Mouse (Mus musculus) skeletal muscle tissue, adult 2 months (tissue): ENCODE results near the gene Pfdn4.

Experiments
- DNase-seq: peaks from one replicate; pipeline ENCODE4 v3.0.0-alpha.2; 2012; ENCODE audit warnings: low read depth, low spot score

Pfdn4 gene

DNA sequence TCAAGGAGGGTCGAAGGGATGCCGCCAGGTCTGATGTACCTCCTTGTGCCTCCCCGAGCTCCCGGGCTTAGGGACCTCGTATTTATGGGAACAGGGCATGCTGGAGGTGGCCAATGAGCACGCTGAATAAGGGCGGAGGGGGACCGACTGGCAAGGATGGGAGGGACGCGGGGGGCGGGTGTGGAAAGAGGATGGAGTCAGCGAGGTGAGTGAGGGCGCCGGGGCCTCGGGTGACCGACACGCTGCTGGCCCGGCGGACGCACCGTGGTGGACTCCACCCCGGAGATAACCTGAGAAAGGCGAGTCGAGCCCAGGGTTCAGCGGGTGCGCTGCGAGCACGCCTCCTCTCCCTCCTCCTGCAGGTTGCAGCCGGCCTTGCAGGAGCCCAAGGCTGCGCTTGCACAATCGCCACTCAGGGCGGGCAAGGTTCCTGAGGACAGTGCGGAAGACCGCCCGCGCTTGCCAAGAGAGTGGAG, 901 bp downstream of the Pfdn4 start, which contains the start of gene Cyp24a1:
TSS of gene Cyp24a1 (minus strand) at position 55 of the 476 bp plus-strand sequence.
- DNase-seq: peak; percentile 48

DNA sequence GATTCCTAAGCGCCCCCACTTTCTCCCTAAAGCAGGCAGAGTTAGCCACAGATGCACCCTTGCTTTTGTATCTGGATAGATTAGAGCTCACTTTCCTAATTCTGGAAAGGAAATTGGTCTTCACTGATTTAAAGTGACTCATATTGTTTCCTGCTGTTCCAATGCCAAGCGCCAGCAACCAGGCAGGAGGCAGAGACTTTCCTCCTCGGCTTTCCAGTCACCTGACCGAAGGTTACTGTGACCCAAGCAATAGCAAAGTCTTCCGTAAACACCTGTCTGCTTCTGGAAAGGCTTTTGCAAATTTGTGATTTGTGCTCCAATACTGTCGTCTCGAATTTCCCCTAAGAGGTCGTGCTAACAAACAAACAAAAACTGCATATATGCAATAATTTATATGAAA, 1.8 kb downstream of the Pfdn4 start:
- no peak for DNase-seq

DNA sequence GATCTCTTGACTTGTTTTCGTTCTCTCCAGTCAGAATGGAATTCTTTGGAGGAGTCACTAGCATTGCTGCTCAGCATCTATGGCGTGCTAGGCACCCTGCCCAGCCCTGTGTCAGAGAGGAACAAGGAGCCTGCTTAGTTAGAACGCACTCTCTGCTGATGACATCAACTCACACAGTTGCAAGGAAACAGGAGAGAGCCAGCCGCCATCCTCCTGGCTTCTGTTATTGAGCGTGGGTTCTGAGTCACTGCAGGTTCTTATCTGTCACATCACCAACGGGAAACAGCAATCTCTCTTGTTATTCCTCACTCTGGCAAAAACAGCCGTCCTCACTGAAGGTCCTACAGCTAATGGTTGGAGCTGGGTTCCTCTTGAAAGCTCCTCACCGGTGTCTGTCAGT, 7.1 kb downstream of the Pfdn4 start:
- DNase-seq: no peak

DNA sequence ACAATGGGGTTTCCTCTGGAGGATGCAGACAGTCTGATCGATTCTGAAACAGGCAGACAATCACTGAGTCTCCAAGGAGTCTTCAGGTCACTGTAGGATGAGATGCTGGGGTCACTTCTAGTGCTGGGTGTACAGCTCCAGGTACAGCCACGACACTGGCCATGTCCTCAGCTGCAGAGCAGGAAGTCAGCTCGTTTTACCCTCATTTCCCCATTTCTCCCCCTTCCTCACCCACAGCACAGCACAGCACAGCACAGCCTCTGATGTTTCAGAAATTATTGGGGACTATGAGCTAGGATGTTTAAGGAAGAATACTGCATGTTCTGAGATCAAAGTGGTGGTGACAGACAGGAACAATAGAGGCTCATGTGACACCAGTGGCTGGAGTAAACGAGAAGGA, 7.8 kb downstream of the Pfdn4 start:
- no peak for DNase-seq

DNA sequence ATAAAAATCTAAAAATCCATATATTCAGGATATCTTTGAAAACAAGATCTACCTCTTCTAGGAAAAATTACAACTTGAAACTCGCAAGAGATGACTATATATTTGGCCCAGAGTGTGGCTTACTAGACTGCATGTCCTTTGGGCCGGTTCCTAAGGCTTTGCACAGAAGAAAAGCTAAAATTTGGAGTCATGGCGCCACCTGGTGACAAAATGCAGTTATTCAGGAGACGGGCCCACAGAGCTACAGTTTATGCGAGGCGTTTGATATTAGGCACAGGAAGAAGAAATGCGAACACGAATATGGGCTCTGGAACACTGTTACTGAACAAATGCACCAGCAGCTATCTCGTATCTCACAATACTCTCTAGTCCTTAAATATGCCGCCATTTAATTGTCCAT, 11.5 kb downstream of the Pfdn4 start:
- peak; percentile 44 for DNase-seq

DNA sequence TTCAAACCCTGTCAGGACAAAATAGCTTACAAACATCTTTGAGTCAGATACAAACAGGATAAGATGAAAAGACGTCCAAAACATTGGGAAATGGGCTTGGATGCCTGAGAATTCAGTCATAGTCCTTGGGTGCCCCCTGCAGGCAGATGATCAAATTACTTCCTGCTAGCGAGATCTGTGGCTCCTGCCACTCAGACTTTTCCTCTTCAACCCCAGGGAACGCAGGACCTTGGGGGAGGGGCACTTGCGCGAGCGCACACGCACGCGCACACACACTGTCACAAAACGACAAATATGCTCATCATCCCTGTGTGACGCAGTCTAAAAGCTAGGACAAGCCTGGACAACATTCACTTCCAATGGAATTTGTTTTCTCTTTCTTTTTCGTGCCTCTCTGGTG, 12.6 kb downstream of the Pfdn4 start:
- peak; percentile 74 for DNase-seq

DNA sequence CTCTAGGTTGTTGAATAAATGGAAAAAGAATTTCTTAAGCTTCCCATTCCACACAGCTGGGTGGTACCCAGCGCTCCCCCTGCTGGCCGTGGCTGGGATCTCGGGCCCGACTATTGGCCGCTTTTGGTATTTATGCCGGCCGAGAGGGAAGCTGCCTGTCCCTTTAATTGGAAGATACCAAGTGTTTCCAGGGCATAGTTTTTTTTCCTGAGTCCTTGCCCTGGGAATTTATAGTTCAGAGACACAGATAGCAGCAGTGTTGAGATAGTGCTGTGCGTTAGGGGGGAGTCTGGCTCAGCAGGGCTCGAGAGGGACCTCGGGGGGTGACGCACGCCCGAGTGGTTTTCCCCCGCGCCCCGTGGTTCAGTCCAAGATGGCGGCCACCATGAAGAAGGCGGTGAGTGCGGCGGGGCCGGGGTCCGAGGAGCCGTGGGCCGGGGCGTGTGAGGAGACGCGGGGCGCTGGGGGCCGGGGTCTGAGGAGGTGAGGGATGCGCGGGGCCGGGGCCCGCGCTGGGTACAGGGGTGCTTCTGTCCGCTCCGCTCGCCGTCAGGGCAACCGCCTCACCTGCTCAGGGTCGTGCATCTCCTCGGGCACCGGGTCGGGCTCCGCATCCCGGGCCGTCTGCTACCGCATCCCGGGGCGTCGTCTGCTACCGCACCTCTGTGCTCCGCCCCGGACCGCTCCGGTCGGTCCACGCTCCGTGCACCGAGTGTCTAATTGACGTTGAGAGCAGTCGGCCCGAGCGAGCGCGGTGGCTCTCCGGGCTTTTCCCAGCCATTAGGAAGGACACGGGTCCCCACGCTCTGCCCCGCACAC, 15.1 kb downstream of the Pfdn4 start:
- peak; percentile 85 for DNase-seq

DNA sequence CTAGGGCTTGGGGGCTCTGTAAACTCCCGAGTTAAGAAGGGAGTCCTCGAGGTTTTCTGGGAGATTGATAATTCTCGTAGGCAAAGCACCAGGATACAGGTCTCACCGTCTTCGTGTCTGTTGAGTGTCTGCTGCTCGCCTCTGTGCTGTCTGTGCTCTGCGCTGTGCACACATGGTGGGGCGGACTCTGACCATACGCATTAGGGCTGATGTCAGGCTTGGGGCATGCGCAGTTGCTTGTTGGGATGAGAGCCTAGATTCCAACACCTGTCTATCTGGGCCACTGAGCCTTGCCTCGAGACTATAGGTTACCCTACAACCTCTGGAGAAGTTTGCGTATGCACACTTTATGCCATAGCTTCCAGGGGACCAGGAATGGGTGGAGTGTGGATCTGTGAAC, 17.5 kb downstream of the Pfdn4 start:
- no peak for DNase-seq

DNA sequence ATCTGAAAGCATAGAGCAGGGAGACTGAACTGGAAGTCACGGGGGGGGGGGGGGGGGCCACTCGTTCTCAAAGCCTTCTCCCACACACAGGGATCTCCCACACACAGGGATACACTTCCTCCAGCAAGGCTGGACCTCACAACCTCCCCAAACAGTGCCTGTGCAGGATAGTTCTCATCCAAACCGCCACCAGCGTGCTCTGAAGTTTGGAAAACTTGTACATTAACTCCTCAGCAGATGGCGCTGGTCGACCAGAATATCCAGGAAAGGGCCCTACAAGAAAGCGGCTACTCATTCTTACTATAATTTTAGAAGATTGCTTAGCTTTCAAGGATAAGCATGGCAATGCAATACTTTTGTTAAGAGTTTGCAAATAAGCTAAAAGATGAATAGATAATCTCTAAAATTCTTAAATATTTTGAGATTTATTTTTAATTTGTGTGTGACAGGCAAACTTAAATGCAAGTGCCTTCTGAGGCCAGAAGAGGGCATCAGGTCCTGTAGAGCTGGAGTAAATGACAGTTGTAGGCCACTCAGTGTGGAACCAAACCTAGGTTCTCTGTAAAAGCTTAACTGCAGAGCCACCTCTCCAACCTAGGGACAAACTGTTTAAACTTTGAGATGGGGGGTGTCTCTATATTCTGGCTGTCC, 24.2 kb downstream of the Pfdn4 start:
- DNase-seq: peak; percentile 28

DNA sequence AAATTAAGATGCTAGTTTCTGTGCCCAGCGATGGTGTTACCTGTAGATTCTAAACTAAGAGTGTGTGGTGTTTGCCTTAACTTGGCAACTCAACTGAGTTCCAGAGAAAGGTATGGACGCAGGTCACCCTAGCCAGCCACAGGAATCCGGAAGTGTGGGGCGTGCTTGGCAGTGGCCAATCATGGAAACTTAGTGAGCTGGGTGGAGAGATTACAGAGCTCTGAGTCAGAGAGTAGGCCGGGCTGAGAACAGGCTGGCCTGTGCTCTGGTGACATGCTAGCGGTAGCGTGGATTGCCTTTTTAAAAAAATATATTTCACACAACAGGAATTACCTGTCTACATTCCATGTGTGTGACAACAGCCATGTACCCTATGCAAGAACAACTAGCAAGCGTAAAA, 30.3 kb downstream of the Pfdn4 start:
- no peak for DNase-seq

DNA sequence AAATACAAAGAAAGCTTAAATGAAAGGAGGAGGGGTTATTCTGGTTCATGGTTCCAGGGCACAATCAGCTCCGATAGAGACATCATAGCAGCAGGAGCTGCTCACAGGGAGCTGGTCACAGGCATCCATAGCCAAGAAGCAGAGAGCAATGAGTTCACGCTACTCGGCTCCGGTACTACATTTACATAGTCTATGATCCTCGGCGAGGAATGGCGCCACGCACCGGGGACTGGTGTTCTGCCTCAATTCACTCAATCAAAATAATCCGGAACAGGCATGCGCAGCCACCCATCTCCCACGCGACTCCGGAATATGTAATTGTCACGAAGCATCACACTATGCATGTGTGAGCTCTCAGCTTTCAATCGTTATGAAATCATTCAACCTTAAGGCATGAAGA, 31.8 kb downstream of the Pfdn4 start:
- DNase-seq: no peak

DNA sequence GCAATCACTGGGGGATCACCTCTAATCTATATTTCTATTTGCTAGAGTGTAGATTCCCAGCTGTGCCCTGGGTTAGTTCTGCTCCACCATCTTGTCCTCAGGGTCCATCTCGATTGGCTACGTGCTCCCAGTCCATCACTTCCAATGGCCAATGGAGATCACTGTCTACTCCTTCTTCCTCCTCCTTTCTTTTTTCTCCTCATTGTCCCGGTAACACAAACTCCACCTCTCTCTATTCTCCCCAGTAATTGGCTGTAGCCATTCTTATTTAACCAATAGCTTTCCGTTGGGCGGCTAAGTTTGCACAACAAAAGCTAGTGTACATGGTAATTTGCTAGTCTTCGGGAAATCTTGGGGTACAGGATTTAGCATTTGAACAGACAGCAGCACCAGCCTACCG, 33.5 kb downstream of the Pfdn4 start:
- DNase-seq: no peak

DNA sequence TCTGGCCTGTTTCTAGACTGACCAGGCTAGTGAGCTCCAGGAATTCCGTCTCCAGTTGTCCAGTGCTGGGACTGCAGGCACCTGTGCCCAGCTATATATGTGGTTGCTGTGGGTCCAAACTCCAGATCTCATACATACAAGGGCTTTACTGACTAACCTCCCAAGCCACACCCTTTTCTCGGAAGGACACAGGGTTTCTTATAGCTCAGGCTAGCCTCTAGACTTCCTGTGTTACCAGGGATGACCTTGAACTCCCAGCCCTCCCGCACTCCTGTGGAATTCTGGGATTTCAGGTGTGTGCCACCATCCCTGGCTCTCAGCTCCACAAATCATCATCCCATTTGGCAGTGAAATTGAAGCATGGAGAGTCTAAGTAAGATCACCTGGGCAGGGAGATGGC, 34.0 kb downstream of the Pfdn4 start:
- no peak for DNase-seq

DNA sequence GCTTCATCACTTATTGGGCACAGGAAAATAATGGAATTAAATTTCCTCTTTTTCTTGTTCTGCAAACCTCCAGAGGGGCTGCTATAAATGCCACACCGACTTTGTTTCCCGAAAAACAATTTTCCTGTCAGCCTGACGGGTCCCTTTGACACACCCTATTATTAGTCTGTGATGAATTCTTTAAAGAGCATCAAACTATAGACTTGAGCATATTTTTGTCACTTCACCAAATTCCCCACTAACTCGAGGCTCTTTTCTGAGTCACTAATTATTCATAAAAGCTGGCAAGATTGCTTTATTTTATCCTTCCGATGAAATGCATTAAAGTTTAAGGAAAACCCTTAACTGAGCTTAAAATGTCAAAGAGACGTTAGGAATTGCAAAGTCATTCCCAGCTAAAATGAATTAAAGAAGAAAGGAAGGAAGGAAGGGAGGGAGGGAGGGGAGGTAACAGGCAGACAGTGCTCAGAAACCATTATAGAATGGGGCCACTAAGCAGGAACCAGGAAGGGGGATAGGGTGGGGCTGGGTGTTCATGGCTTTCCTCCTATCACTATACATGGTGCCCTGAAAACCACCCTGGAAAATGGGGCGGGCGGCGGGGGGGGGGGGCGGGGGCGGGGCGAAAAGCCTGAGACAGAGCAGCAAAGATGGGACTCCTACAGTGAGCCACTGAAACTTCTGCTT, 38.0 kb downstream of the Pfdn4 start:
- no peak for DNase-seq

DNA sequence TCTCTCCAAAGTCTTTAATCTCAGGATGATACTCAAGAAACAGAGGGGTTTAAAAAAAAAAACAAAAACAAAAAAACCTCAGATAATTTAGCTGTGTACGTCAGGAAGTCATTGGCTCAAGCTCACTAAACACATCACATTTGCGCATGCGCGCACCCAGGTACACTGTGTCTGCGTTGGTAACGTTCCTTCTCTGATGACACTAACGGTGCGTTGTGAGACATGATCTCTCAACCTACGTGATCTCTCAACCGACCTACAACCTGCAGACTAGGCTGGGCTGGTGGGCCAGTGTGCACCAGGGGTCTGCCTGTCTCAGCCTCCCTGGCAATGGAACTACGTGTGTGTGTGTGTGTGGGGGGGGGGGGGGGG, 38.6 kb downstream of the Pfdn4 start:
- no peak for DNase-seq

DNA sequence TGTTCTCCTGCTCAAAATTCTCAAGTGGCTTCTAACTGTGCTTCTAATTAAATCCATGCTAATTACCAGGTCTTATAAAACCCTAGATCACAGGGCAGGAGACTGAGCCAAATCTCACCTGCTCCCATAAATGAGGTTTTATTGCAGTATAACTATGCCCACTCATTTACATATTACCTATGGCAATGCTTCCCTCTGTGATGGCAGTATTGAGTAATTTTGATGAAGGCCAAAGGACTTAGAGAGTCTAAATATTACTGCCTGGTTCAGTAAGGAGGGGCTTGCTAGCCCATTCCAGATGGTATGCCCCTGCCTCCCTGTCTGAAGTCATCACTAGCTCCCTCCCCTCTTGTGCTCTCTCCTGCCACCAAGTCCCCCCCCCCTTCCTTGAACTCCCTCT, 39.6 kb downstream of the Pfdn4 start:
- DNase-seq: no peak

DNA sequence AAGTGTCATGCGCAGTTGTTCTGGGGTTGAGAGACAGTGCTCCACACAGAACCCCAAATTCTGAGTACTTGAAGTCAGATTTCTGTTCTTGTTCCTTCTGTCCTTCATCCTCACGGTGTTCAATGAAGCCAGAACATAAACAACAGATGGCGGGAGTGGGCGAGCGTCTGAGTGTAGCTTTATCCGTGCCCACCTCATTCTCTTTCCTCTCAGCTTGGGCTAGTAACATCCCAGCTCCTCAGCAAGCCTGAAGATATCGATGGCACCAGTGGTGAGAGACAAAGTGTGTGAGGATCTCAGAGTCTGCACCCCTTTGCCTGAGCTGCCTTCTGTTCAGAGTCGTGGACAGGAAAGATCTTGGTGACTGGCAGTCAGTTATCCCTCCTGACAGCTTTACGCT, 43.0 kb downstream of the Pfdn4 start:
- no peak for DNase-seq

DNA sequence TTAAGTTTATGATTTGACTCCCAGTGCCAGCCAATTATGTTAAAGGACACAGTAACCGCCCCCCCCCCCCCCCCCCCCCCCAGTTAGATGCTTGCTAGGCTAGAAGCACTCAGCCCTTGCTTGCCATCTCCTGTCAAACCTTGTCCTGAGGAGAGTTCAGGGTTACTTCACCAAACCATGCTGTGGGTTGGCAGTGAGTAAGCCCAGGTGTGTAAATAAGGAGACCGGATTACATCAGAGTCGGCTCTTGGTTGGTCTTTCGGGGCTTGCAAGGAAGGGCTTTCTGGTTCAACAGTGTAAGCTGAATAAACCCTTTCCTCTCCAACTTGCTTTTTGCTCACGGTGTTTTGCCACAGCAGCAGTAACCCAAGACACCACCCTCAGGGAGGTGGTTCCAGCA, 47.4 kb downstream of the Pfdn4 start:
- no peak for DNase-seq

DNA sequence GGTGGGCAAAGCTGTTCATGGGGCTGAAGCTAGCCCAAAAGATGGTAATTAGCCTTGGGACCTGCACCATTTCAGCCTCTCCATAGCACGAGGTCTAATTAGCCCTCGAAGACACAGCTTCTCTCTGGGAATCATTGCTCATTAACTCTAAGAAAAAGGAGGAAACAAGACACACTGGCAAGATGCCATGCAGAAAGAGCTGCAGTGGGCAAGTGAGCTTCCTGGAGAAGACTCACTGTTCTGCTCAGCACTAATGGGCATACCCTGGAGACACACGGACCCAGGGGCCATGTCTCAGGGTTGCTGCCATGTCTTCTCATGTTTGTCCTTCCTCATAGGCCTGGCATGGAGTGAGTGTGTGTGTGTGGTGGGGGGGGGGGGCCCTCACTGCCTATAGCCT, 47.9 kb downstream of the Pfdn4 start:
- DNase-seq: no peak

DNA sequence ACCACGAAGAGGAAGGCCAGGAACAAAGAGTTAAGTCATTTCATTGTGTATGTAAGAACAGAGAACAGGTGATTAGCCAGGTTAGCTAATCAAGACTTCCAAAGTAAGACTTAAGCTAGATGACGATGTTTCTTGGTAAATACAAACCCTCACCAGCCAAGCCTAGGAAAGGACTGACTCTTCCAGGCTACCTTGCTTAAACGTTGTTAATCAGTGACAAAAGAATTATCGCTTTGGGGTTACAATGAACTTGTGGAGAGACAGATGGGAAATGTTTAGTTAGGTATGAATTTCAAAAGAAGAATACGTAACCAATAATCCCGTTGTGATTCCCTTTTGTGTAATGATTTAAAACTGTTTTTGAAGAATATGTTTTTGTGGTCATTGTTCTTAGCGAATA, 48.7 kb downstream of the Pfdn4 start:
- no peak for DNase-seq

DNA sequence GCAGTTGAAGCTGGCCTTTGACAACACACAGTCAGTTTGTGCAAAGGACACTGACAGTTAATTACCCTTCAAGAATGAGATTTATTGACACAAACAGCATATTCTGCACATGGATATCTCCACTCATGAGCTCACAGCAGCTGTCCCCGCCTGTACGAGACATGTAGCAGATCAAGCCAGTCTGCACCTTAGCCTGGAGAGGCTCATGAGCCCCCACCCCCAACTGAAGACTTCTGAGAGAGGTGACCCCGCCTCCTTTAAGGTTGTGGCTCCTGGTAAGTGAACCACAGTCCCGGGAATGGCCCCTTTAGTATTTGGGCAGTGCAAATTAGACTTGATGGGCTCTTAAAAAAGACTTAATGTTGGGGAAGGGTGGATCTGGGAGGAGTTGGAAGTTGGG, 49.5 kb downstream of the Pfdn4 start:
- no peak for DNase-seq

DNA sequence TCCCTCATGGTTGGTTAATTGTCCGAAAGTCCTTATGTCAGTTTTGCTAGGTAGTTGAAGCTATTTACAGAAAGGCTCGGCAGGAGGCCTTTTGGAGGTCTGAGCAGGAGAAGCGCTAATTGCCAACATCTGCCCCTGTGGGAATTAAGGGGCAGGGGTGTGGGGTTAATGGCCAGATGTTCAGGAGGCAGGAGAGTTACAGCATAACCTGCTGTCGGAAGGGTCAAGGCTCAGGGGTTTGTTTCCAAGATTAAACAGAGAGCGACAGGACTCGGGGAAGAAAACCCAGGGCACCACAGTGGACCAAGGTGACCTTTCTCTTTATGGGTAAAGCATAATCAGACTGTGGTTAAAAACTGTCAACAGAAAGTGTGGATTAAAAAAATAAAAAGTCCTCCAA, 51.3 kb downstream of the Pfdn4 start:
- no peak for DNase-seq

DNA sequence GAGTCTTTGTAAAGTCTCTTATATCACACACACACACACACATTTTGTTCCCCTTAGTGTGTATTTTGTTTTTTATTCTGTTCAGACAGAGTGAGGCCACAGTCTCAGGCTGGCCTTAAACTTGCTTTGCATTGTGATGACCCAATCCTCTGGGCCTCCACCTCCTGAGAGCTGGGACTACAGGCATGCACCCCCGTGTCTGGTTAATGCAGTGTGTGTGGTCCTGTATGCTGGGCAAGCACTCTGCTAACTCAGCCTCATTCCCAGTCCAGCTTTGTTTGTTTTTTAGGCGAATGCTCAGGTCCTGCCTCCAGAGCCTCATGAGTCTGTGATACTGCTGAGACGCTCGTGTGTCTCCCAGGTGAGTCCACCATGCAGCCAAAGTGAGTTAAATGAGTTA, 51.8 kb downstream of the Pfdn4 start:
- DNase-seq: no peak
